Mouse (Mus musculus) thymus, postnatal 14 days (tissue): ENCODE measurements at regions not wholly inside any gene's neighbourhood (a gene's known extent, or its start where the extent isn't known, plus 50 kb on each side); places are given as distances from the start of the nearest gene placed in this dataset.
A peak's percentile ranks its signal among the peaks of the same experiment; 100 is the strongest.
"Not testable (repeated sequence)": the region's sequence is repeated elsewhere in the genome, so short reads cannot be mapped to it uniquely, and the experiment has no call there.

ENCODE experiments used
- DNase-seq: peaks from one replicate; pipeline ENCODE4 v3.0.0; 2021

- not testable (repeated sequence) for DNase-seq
Measured at GRCm38 (mm10) chr17:13555311-13556059, 201.1 kb downstream of the Tcp10c start.

GRCm38 (mm10) chr17:13556060-13556660 is 201.8 kb downstream of the Tcp10c start:
- DNase-seq = not testable (repeated sequence)

GRCm38 (mm10) chr17:13558863-13559262 is 201.5 kb upstream of the Afdn start:
- no peak for DNase-seq

- no peak for DNase-seq
Measured at GRCm38 (mm10) chr17:13561342-13561741, 199.0 kb upstream of the Afdn start.

- no peak for DNase-seq
Measured at GRCm38 (mm10) chr17:13562974-13563373, 197.4 kb upstream of the Afdn start.

GRCm38 (mm10) chr17:13564800-13565199 is 195.5 kb upstream of the Afdn start:
- no peak for DNase-seq

GRCm38 (mm10) chr17:13566680-13567079 is 193.7 kb upstream of the Afdn start:
- no peak for DNase-seq

- DNase-seq = no peak
Measured at GRCm38 (mm10) chr17:13567183-13567582, 193.2 kb upstream of the Afdn start.

GRCm38 (mm10) chr17:13570796-13571195 is 189.5 kb upstream of the Afdn start:
- DNase-seq = no peak

- no peak for DNase-seq
Measured at GRCm38 (mm10) chr17:13572204-13572833, 188.0 kb upstream of the Afdn start.

GRCm38 (mm10) chr17:13573036-13573435 is 187.3 kb upstream of the Afdn start:
- DNase-seq = peak; percentile 63

GRCm38 (mm10) chr17:13574122-13574521 is 186.2 kb upstream of the Afdn start:
- no peak for DNase-seq

GRCm38 (mm10) chr17:13574682-13575444 is 185.5 kb upstream of the Afdn start:
- DNase-seq = no peak

- no peak for DNase-seq
Measured at GRCm38 (mm10) chr17:13577798-13578197, 182.5 kb upstream of the Afdn start.

GRCm38 (mm10) chr17:13581214-13581920 is 179.0 kb upstream of the Afdn start:
- DNase-seq = no peak

- DNase-seq = no peak
Measured at GRCm38 (mm10) chr17:13581995-13582588, 178.2 kb upstream of the Afdn start.

- DNase-seq = no peak
Measured at GRCm38 (mm10) chr17:13583475-13584233, 176.7 kb upstream of the Afdn start.

- DNase-seq = no peak
Measured at GRCm38 (mm10) chr17:13584394-13584793, 175.9 kb upstream of the Afdn start.

GRCm38 (mm10) chr17:13590240-13590837 is 170.0 kb upstream of the Afdn start:
- not testable (repeated sequence) for DNase-seq
